Mouse (Mus musculus): ENCODE results near the gene Btd. TPM values are rescaled to one million over a fixed set of nuclear protein-coding genes. Genes with fewer than 3 reads are reported as not detected.
A peak's percentile ranks its signal among the peaks of the same experiment; 100 is the strongest.

Btd gene
- polyA plus RNA-seq, 1 experiment from 2014 or later = 11.9 TPM

- no peaks in the 10 kb centered on the region for H3K27me3 ChIP-seq (ENCODE audit: control insufficient read depth, insufficient read depth, low read length)
- H3K27ac ChIP-seq (replicated peaks; ENCODE audit: low read depth, low read length) = no peak overlapping the region
- no peaks in the 10 kb centered on the region for H3K36me3 ChIP-seq (ENCODE audit: control insufficient read depth, insufficient read depth, low read length)
- H3K4me3 ChIP-seq (replicated peaks; ENCODE audit: low read depth, low read length) = no peak overlapping the region
- no peak overlapping the region for H3K9ac ChIP-seq (replicated peaks; ENCODE audit: low read length)
- no peaks in the 10 kb centered on the region for H3K4me1 ChIP-seq (ENCODE audit: control insufficient read depth, insufficient read depth, low read length)
- ATAC-seq (ENCODE audit: low FRiP score, low TSS enrichment) = no peak
- 62% methylated on average over 6 of the region's 6 CpGs for WGBS
- no peak overlapping the region for H3K4me2 ChIP-seq (ENCODE audit: low read length)
- H3K9me3 ChIP-seq (ENCODE audit: control insufficient read depth, low read length) = no peaks in the 10 kb centered on the region
- no peak for DNase-seq
Measured at GRCm38 (mm10) chr14:31605514-31605913, 35.3 kb upstream of the Btd start.

- DNase-seq = no peak
Measured at GRCm38 (mm10) chr14:31611986-31612385, 28.8 kb upstream of the Btd start.

GRCm38 (mm10) chr14:31613671-31614070 lies 27.2 kb upstream of the Btd start:
- Histone ChIP-seq H3K27ac (replicated peaks; ENCODE audit: low read depth, low read length) (no peak overlapping the region), H3K27me3 (ENCODE audit: control insufficient read depth, insufficient read depth, low read length) (no peaks in the 10 kb centered on the region), H3K36me3 (ENCODE audit: control insufficient read depth, insufficient read depth, low read length) (no peaks in the 10 kb centered on the region), H3K4me2 (ENCODE audit: low read length) (no peak overlapping the region), H3K9ac (replicated peaks; ENCODE audit: low read length) (no peak overlapping the region), H3K4me1 (ENCODE audit: control insufficient read depth, insufficient read depth, low read length) (no peaks in the 10 kb centered on the region), H3K4me3 (replicated peaks; ENCODE audit: low read depth, low read length) (no peak overlapping the region), H3K9me3 (ENCODE audit: control insufficient read depth, low read length) (no peaks in the 10 kb centered on the region)
- DNase-seq = no peak
- no peak for ATAC-seq (ENCODE audit: low FRiP score, low TSS enrichment)
- 82% methylated on average over 5 of the region's 5 CpGs for WGBS

More at GRCm38 (mm10) chr14:31611986-31612385, 28.8 kb upstream of the Btd start:
- no peaks in the 10 kb centered on the region for H3K9me3 ChIP-seq (ENCODE audit: control insufficient read depth, low read length)
- H3K36me3 ChIP-seq (ENCODE audit: control insufficient read depth, insufficient read depth, low read length) = no peaks in the 10 kb centered on the region
- H3K4me1 ChIP-seq (ENCODE audit: control insufficient read depth, insufficient read depth, low read length) = no peaks in the 10 kb centered on the region
- H3K4me2 ChIP-seq (ENCODE audit: low read length) = no peak overlapping the region
- WGBS = 70% methylated on average over 4 of the region's 4 CpGs
- ATAC-seq (ENCODE audit: low FRiP score, low TSS enrichment) = no peak
- no peak overlapping the region for H3K9ac ChIP-seq (replicated peaks; ENCODE audit: low read length)
- H3K4me3 ChIP-seq (replicated peaks; ENCODE audit: low read depth, low read length) = no peak overlapping the region
- H3K27ac ChIP-seq (replicated peaks; ENCODE audit: low read depth, low read length) = no peak overlapping the region
- no peaks in the 10 kb centered on the region for H3K27me3 ChIP-seq (ENCODE audit: control insufficient read depth, insufficient read depth, low read length)

- WGBS = 92% methylated on average over 9 of the region's 9 CpGs
- Histone ChIP-seq H3K4me2 (ENCODE audit: low read length) (no peak overlapping the region), H3K4me1 (ENCODE audit: control insufficient read depth, insufficient read depth, low read length) (no peaks in the 10 kb centered on the region), H3K9me3 (ENCODE audit: control insufficient read depth, low read length) (no peaks in the 10 kb centered on the region), H3K27me3 (ENCODE audit: control insufficient read depth, insufficient read depth, low read length) (no peaks in the 10 kb centered on the region), H3K27ac (replicated peaks; ENCODE audit: low read depth, low read length) (no peak overlapping the region), H3K9ac (replicated peaks; ENCODE audit: low read length) (no peak overlapping the region), H3K4me3 (replicated peaks; ENCODE audit: low read depth, low read length) (no peak overlapping the region), H3K36me3 (ENCODE audit: control insufficient read depth, insufficient read depth, low read length) (no peaks in the 10 kb centered on the region)
- ATAC-seq (ENCODE audit: low FRiP score, low TSS enrichment) (no peak), DNase-seq (no peak)
Measured at GRCm38 (mm10) chr14:31617204-31617603, 23.6 kb upstream of the Btd start.

- no peak overlapping the region for H3K9ac ChIP-seq (replicated peaks; ENCODE audit: low read length)
- H3K27me3 ChIP-seq (ENCODE audit: control insufficient read depth, insufficient read depth, low read length) = no peaks in the 10 kb centered on the region
- H3K36me3 ChIP-seq (ENCODE audit: control insufficient read depth, insufficient read depth, low read length) = no peaks in the 10 kb centered on the region
- H3K4me1 ChIP-seq (ENCODE audit: control insufficient read depth, insufficient read depth, low read length) = no peaks in the 10 kb centered on the region
- H3K27ac ChIP-seq (replicated peaks; ENCODE audit: low read depth, low read length) = no peak overlapping the region
- ATAC-seq (ENCODE audit: low FRiP score, low TSS enrichment) (no peak), DNase-seq (no peak)
- H3K4me2 ChIP-seq (ENCODE audit: low read length) = no peak overlapping the region
- no peak overlapping the region for H3K4me3 ChIP-seq (replicated peaks; ENCODE audit: low read depth, low read length)
- H3K9me3 ChIP-seq (ENCODE audit: control insufficient read depth, low read length) = no peaks in the 10 kb centered on the region
- 96% methylated on average over 3 of the region's 3 CpGs for WGBS
Measured at GRCm38 (mm10) chr14:31617997-31618396, 22.8 kb upstream of the Btd start.

- Histone ChIP-seq H3K4me1 (ENCODE audit: control insufficient read depth, insufficient read depth, low read length) (no peaks in the 10 kb centered on the region), H3K9me3 (ENCODE audit: control insufficient read depth, low read length) (no peaks in the 10 kb centered on the region), H3K27me3 (ENCODE audit: control insufficient read depth, insufficient read depth, low read length) (no peaks in the 10 kb centered on the region), H3K4me2 (ENCODE audit: low read length) (no peak overlapping the region), H3K36me3 (ENCODE audit: control insufficient read depth, insufficient read depth, low read length) (no peaks in the 10 kb centered on the region), H3K4me3 (replicated peaks; ENCODE audit: low read depth, low read length) (no peak overlapping the region), H3K27ac (replicated peaks; ENCODE audit: low read depth, low read length) (no peak overlapping the region), H3K9ac (replicated peaks; ENCODE audit: low read length) (no peak overlapping the region)
- no peak for DNase-seq
- WGBS = 61% methylated on average over 9 of the region's 9 CpGs
- ATAC-seq (ENCODE audit: low FRiP score, low TSS enrichment) = no peak
Measured at GRCm38 (mm10) chr14:31620591-31621223, 20.1 kb upstream of the Btd start.

- WGBS = 89% methylated on average over 12 of the region's 12 CpGs
- no peak overlapping the region for H3K9ac ChIP-seq (replicated peaks; ENCODE audit: low read length)
- ATAC-seq (ENCODE audit: low FRiP score, low TSS enrichment) = no peak
Measured at GRCm38 (mm10) chr14:31622748-31623147, 18.1 kb upstream of the Btd start.

GRCm38 (mm10) chr14:31630677-31631076 lies 10.2 kb upstream of the Btd start:
- no peak for ATAC-seq (ENCODE audit: low FRiP score, low TSS enrichment)
- Histone ChIP-seq H3K27me3 (ENCODE audit: control insufficient read depth, insufficient read depth, low read length) (no peaks in the 10 kb centered on the region), H3K9ac (replicated peaks; ENCODE audit: low read length) (no peak overlapping the region), H3K27ac (replicated peaks; ENCODE audit: low read depth, low read length) (no peak overlapping the region), H3K36me3 (ENCODE audit: control insufficient read depth, insufficient read depth, low read length) (no peaks in the 10 kb centered on the region), H3K4me3 (replicated peaks; ENCODE audit: low read depth, low read length) (no peak overlapping the region), H3K4me1 (ENCODE audit: control insufficient read depth, insufficient read depth, low read length) (no peaks in the 10 kb centered on the region), H3K4me2 (ENCODE audit: low read length) (no peak overlapping the region), H3K9me3 (ENCODE audit: control insufficient read depth, low read length) (no peaks in the 10 kb centered on the region)
- 34% methylated on average over 7 of the region's 7 CpGs for WGBS
- DNase-seq = peak; percentile 60

More at GRCm38 (mm10) chr14:31622748-31623147, 18.1 kb upstream of the Btd start:
- no peak for DNase-seq
- Histone ChIP-seq H3K4me3 (replicated peaks; ENCODE audit: low read depth, low read length) (no peak overlapping the region), H3K4me2 (ENCODE audit: low read length) (no peak overlapping the region), H3K4me1 (ENCODE audit: control insufficient read depth, insufficient read depth, low read length) (no peaks in the 10 kb centered on the region), H3K27ac (replicated peaks; ENCODE audit: low read depth, low read length) (no peak overlapping the region), H3K27me3 (ENCODE audit: control insufficient read depth, insufficient read depth, low read length) (no peaks in the 10 kb centered on the region), H3K36me3 (ENCODE audit: control insufficient read depth, insufficient read depth, low read length) (no peaks in the 10 kb centered on the region), H3K9me3 (ENCODE audit: control insufficient read depth, low read length) (no peaks in the 10 kb centered on the region)

- no peaks in the 10 kb centered on the region for H3K36me3 ChIP-seq (ENCODE audit: control insufficient read depth, insufficient read depth, low read length)
- peak within 1 kb of the TSS; percentile 86 for H3K27ac ChIP-seq (replicated peaks; ENCODE audit: low read depth, low read length)
- DNase-seq = peak; percentile 35
- H3K4me3 ChIP-seq (replicated peaks; ENCODE audit: low read depth, low read length) = peak within 1 kb of the TSS; percentile 65
- H3K4me1 ChIP-seq (ENCODE audit: control insufficient read depth, insufficient read depth, low read length) = peaks cover 11% of the 10 kb centered on the region; the same call in 1 of the 2 replicates
- ATAC-seq (ENCODE audit: low FRiP score, low TSS enrichment) = peak; percentile 61
- no peaks in the 10 kb centered on the region for H3K9me3 ChIP-seq (ENCODE audit: control insufficient read depth, low read length)
- 3% methylated on average over 26 of the region's 26 CpGs for WGBS
- peak within 1 kb of the TSS; percentile 66 for H3K9ac ChIP-seq (replicated peaks; ENCODE audit: low read length)
- no peaks in the 10 kb centered on the region for H3K27me3 ChIP-seq (ENCODE audit: control insufficient read depth, insufficient read depth, low read length)
- H3K4me2 ChIP-seq (ENCODE audit: low read length) = peak within 1 kb of the TSS; percentile 97
Measured at GRCm38 (mm10) chr14:31640346-31640889, 410 bp upstream of the Btd start, which contains the start of gene Gm49387. Gene Gm49387, minus strand, starts transcription at chr14:31640878.
